Mouse (Mus musculus) gastrocnemius, postnatal 14 days (tissue): ENCODE data around the gene Hsd17b11. TPM values are rescaled to one million over a fixed set of nuclear protein-coding genes. Genes with fewer than 3 reads are reported as not detected.

Experiments
- DNase-seq: peaks from one replicate; pipeline ENCODE4 v3.0.0; 2021; ENCODE audit warnings: mixed read lengths
- intact Hi-C: fragments of 180-260 bp; cut with DNase I; formaldehyde crosslinking; loops from one replicate; pipeline ENCODE4 v1.15.1; 2025; ENCODE audit warnings: low total_unique reads
- long read RNA-seq, 2 experiments: library from polyadenylated mRNA; stranded (forward); transcript quantifications; one replicate each; pipeline ENCODE4 v2.0.0; 2021
- total RNA-seq, 2 experiments: library from RNA; stranded (reverse); gene quantifications; 2 replicates each; pipeline ENCODE4 v1.2.3; 2021

The Hsd17b11 gene
- 10 to 100 TPM; 13.7 to 14.1 TPM for total RNA-seq
- long read RNA-seq, experiment 1 = 0 reads
- long read RNA-seq, experiment 2, partial matches to known transcripts = 0 of 2 reads
- long read RNA-seq, experiment 2, other reads (novel, unspliced or antisense) = 2 of 2 reads

DNA sequence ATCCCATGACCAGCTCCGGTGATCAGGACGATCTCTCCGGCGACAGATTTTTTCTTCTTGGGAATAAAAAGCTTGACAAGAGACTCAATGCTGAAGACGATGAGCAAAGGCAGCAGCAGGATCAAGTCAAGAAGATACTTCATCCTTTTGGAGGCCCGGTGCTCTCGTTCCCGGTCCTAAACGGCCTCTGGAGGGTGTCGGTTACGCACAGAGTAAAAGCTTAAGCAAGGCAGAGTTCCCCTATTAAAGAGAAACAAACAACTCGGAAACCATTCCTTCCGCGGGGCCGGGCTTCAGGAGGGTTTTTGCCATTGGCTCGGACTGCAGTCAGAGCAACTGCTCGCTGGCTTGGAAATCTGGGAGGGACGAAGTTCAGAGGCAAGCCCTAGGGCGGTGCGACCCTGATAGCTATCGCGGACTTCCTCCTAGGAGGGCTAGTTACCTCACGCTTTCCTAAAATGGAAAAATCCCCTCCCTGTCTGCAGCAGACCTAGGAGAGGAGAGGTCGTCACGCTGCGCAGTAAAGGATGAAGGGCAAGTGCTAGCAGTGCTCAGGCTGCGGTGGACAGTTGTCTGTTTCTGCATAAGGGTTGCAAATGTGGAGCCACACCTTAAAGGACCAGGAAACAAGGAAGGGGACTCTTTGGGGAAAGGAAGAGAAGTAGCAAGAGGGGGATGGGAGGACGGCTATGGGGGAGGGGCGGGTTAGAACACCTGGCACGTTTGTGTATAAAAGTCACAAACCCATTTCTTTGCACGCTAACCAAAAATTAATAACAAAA lies at the start of gene Hsd17b11:
Gene Hsd17b11 (minus strand): TSS at position 323 of the 782 bp plus-strand sequence.
- peak; percentile 87 for DNase-seq
- intact Hi-C loops = no loop called here

DNA sequence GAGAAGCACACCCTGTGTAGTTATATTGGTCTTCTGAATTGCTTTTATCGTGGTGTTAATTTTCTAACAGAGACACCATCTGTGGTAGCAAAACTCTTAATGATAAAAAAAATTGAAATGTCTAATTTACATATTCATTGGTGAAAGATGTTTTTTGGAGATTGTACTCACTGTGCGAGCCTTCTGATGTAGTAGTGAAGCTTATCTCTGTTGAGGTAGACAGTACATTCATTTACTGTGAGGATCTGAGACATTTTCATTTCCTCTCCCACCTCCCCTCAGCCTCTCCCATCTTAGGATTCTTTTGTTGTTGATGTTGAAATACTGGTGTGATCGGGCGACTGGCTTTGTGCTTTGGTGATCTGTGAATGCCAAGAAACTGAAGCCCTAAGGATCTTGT lies 49.3 kb upstream of the Hsd17b11 start:
- intact Hi-C loops = no loop called here
- DNase-seq = no peak

DNA sequence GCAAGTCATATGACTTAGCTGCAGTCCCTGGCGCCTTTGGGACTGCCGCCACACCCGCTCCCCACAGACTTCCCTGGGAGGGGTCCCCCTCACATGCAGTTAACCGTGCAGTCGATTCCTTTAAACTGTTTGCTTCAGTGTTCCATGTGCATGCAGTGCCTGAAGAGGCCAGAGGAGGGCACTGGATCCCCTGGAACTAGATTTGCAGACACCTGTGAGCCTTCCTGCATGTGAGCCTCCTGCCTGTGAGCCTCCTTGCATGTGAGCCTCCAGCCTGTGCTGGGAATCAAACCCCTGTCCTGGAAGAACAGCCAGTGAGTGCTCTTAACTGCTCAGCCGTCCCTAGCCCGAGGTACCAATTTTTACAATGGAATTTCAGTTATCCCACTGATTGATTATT lies 47.0 kb upstream of the Hsd17b11 start:
- intact Hi-C loops = no loop called here
- no peak for DNase-seq

DNA sequence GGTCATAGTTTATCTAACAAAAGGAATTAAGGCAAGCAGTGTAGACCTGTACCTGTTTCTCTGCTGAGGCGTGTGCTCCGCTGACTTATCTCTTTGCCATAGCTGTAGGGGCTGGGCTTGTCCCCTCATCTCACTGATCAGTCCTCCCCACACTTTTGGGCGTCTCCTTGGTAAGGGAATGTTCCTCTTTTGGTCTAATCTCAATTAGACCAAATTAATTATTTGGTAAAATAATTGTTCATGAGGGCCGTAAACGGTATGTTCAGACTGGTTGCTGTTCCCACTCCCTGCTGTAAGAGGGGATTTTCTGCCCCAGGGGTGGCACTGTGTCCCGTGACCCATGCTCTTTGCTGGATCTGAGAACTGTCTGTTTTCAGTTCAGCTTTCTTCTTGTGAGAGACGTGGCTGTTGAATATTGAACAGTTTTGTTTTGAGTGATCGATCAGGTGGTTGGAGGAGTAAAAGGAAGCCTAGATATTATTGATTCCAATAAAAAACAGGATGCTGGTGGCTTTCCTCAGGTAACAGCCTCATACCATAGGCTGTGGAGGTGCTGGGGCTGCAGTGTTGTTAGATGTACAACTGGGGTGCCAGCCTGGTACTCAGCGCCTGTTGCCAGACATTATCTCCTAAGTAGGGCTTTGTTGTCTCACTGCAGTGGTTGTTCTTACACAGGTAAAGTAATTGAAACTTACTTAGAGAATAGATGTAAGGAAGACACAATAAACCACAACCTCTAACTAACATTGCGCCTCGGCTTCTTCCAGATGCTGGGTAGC lies 41.2 kb upstream of the Hsd17b11 start:
- DNase-seq = no peak
- intact Hi-C loops = no loop called here

DNA sequence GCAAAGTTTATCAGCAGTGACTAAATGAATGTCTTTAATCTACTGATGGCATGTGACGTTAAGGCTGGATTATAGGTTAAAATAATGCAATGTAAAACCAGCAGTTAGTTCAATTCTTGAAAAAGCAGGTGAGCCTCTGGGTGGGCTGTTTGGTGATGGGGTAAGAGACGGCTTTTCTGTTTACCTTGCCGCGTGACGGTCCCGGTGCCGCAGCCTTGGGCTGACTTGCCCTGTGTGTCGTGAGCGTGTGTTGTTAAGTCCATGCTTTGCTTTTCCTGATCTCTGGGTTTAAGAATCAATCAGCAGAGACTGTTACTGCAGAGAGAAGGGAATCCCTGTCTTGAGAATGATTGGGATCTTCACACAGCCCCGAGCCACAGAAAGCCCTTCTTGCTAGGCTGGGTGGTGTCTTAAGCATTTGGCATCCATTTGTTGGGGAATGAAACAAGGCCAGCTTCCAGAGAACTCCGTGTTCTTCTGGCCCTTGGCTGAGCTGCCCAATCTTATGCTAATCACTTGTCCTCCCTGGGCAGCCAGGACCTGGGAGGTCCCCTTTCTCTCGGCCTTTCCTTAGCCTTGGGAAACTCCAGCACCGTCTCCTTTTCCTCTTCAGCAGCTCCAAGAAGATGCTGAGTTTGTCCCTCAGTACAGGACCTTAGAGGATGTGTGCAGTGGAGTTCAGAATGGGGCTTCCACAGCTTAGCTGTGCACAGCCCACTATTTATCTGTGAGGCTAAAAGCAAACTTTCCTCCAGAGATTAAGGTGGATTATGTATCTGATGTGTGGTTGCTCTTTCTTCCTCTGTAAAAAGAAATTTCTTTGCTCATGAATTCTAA lies 40.4 kb upstream of the Hsd17b11 start:
- intact Hi-C loops = no loop called here
- DNase-seq = no peak

DNA sequence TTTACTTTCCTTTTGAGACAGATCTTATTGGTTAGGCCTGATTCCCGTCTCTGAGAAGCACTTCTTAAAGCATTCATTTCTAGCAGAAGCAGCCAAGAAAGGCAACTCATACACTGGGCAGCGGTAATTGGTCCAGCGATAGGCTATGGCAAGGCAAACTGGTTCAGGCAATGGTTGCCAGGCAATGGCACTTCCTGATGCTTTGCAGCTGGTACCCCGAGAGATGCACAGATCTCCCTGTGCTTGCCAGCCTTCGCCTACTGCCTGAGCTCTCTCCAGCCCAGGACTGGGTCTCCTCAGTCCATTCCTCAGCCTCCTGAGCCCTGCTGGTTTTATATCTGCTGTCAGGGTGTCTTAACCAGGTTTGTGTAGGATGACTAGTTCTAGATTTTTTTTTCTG lies 38.7 kb upstream of the Hsd17b11 start:
- no peak for DNase-seq
- intact Hi-C loops = no loop called here

DNA sequence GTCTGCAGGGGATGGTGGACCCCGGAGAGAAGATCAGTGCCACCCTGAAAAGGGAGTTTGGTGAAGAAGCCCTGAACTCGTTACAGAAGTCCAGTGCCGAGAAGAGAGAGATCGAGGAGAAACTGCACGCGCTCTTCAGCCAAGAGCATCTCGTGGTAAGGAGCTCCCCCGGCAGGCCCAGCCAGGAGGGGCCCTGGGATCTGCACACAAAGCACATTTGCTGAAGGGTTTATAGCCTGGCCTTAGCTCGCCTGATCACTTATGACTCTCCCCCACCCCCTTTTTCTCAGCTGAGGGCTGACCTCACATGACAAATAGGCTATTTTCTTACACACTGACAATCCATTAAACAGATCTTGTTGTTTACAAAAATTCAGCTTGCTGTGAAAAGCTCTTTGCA lies 37.9 kb upstream of the Hsd17b11 start:
- no peak for DNase-seq
- intact Hi-C loops = no loop called here

DNA sequence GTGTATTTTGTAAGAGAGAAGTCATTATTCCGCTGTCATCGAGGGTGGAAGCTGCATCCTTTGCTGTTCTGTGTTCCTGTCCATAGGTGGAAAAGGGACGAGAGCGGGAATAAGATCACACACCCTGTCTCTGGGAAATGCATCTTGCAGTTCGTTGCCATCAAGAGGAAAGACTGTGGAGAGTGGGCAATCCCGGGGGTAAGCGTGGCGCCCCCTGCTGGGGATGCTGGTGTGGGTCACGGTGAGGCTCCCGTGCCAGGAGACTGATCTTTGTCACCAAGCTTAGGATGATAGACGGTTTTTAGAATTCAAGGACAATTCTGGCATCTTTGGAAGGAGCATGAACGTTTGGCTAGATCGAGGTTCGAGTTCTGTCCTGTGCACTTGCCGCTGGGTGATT lies 36.3 kb upstream of the Hsd17b11 start:
- intact Hi-C loops = no loop called here
- DNase-seq = peak; percentile 56

DNA sequence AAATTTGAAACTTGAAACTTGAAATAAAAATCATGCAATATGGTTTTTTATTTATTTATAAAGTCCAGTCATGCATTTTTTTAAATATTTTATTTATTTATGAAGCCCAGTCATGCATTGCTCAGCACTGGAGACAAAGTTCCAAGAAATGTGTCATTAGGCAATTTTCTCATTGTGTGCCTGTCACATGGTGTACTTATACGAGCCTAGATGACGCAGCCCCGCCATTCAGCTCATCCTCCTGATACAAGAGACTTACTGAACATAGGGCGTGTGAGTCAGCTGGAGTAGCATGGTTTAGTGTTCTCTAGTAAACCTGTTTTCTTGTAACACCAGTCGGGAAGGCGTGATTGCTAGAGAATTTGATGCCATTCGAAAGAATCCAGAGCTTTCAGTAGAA lies 34.6 kb upstream of the Hsd17b11 start:
- no peak for DNase-seq
- intact Hi-C loops = no loop called here

DNA sequence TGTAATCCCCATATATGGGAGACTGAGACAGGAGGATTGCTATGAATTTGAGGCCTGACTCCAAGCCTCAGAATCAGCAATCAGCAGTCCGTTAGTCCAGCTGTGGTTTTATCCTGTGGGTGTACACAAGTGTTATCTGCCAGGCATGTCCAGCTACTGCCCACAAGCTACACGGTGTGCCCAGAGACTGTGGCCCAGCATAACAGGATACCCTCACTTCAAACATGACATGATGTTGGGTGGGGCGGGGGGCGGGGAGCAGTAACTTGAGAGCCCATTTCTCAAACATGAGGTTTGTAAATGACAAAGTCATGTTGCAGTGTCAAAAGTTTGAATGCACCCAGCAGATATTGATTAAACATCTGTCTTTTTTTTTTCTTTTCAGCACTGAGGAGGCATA lies 34.1 kb upstream of the Hsd17b11 start:
- DNase-seq = no peak
- intact Hi-C loops = no loop called here

DNA sequence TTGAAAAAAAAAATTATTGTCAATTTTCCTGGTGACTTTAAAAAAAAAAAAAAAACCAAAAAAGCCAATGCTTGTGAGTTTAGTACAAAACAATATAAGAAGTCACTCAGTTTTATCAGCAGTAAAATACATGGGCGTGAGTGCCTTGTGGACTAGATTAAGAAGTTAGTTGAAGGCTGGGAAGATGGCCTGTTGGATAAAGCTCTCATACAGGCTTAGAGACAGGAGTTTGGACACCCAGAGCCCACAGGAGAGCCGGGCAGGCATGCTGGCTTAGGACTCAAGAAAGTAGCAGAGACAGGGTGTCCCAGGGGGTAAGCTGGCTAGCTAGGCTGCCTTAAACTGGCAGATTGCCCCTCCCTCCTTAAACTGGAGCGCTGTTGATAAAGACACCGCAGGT lies 33.2 kb upstream of the Hsd17b11 start:
- no peak for DNase-seq
- intact Hi-C loops = no loop called here

DNA sequence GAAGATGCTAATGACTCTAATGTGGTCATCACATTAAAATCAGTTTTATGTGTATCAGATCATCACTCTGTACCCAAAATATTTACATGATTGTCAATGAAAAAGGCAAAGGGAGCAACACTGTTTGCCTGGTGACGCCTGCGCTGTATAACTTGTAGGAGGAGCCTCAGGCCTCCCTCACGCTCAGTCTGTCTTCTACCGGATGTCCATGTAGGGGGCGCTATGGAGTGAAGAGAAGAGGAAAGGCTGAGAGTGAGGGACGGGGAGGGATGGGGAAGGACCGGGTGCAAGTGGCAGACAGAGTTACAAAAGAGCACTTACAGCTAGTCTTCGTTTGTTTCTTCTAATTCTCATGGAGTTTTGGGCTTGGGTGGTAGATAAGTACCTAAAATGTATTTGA lies 31.2 kb upstream of the Hsd17b11 start:
- intact Hi-C loops = no loop called here
- DNase-seq = no peak

DNA sequence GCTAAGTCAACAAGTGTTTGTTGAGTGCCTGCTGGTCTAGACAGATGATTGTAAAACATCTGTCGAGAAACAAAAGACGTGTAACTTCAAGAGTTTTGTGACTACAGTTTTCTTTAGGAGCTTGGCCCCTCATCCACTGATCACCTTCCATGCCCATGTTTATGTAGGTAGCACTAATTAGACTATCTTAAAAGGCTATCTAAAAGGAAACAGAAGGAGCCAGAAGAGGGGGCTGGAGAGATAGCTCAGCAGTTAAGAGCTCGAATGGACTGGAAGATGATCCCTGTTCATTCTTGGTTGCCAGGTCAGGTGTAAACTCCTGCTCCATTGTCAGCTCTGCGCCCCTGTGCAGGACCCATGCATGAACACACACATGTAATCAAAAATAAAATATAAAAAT lies 26.4 kb upstream of the Hsd17b11 start:
- intact Hi-C loops = no loop called here
- DNase-seq = no peak

DNA sequence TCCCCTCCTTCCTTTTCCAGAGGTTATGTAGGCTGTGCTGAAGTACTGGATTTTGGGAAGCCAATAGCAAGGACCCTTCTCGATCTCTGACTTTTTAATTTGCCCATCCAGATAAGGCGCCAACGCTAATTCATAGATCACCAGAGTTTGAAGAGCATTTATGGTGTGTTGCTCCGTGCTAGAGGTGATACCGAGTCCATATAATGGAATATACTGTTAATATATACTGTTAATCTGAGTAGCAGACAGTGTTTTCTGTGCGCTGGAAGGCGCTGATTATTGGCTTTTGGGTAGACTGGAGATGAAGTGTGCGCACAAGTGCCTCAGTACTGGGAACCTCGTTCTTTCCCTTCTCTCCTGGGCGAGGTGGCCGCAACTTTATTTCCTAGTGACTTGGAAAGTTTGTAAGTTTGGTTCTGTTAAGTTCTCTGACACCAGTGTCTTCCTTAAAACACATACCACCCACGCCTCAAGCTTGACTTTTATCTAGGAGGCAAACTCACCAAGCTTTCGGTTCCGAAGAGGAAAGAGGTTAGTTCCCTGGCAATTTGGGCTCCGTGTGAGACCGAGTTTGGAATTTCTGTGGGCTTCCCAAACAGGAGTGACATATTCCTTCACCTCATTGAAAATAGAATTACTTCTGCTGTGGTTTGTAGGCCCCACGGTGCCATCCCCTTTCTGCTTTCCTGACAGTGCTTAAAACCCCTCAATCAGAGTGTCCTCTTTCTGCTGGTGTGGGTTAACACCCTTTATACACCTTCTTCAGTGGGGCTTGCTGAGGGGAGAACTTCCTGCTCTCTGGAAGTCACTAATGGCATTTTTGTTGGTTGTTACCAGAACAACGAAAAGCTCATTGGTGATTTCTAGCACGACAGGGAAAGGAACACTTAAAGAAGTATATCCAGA lies 25.7 kb upstream of the Hsd17b11 start:
- intact Hi-C loops = no loop called here

DNA sequence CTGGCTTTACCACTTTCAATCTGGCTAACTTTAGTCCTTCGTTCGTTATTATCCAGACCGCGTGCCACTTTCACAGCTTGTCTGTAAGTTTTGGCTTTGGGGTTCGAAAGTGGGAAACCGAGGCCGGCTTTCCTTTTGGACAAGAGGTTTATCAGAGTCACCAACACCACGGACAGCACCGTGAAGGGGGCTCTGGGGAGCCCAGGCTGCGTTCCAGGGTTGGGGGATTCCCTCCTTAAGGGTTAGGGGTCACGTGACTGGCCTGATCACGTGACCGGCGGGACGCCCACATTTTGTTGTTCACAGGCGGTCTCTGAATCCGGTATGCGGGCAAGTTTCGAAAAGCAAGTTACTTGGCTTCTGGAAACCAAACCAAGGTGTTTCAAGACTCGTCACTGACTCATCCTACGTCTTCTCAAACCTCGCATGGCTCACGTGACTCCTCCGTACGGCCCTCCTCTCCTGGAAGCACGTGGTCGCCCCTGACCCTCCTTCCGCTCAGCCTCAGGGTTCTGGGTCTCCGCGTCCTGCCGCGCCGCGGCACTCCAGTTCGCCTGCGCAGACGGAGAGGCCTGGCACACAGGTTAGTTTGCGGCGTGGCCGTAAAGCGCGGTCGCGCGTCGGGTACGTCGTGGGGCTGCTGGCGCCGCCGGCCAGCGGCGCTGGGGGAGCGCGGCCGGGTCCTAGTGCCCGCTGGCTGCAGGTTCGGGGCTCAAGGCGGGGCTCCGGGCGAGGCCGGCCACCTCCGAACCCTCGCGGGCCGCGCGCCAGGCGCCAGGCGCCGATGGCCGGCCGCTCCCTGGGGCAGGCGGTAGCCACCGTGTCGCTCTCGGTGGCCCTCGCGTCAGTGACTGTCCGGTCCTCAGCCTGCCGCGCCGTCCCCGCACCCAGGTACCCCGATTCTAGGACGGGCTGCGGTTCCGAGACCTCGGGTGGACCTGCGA lies 24.8 kb upstream of the Hsd17b11 start, which contains the start of gene Nudt9:
Gene Nudt9 (plus strand): TSS at position 51 of the 944 bp plus-strand sequence.
- intact Hi-C loops = no loop called here
- peak; percentile 98 for DNase-seq

More for the DNA sequence above, 25.7 kb upstream of the Hsd17b11 start:
- DNase-seq = no peak

DNA sequence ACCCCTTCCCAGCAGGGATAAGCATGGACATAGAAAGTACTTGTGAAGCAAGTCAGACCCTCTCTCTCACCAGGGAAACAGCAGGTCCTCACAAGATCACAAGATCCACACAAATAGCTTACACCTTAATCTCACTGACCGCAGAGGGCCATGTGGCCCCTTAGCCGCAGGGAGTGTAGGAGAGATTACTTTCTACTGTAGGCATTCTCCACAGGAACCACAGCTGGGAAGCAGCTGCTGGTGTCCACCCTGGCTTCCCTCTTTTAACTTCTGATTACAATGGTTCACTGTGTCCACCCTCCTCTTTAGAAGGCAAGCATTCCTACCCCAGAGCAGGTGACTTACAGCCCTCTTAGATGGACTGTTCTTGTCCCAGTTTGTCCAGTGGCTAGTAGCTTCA lies 22.0 kb upstream of the Hsd17b11 start:
- no peak for DNase-seq
- intact Hi-C loops = no loop called here

DNA sequence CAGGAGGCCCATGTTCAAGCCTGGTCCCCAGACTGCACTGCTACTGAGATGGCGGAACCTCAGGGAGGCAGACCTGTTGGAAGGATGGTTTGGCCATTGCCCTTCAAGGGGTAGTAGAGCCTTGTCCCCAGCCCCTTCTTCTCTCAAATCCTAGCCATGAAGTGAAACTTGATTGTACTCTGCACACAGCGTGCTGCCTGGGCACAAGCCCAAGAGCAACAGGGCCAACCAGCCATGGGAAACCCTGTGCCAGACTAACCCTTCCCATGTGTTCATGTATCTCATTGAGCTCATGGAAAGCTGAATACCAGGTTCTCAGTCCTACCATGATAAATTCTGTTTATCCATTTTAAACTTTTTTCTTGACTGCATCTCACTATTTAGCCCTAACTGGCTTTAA lies 21.2 kb upstream of the Hsd17b11 start:
- intact Hi-C loops = no loop called here
- no peak for DNase-seq
